Mouse (Mus musculus): ENCODE measurements around the gene Pvalb. TPM values are rescaled to one million over a fixed set of nuclear protein-coding genes. Genes with fewer than 3 reads are reported as not detected.

Pvalb gene
- not detected in 2 replicates for polyA plus RNA-seq (2011; ENCODE audit: insufficient read depth, insufficient read length, low read depth, missing spikeins)

DNA sequence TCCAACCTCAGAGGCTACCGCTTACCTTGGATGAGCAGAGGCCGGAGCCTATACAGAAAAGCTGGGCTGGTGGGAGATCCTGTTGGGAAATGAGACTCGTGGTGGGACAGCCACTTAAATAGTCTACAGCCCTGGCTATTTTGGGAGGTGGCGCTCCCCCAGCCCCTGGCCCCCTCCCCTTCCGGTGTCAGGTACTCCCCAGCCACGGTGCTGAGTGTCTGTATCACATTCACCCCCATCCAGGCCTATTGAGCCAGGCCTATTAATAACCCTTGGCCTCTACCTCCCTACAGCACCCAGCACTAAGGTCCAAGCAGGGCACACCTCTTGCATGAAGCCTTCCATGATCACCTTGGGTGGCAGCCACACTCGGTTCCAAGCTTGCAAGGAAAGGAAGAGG is at the start of gene Pvalb:
Pvalb (minus strand) TSS at position 89 of the 400 bp plus-strand sequence.
- H3K36me3 ChIP-seq (ENCODE audit: control insufficient read depth, insufficient read depth, low read length, poor library complexity, severe bottlenecking): no peaks in the 10 kb centered on the region
- no peak for TF ChIP-seq CTCF (IDR thresholded peaks at IDR 0.05; ENCODE audit: low read depth, low read length)
- TF ChIP-seq POLR2A (IDR thresholded peaks at IDR 0.05; ENCODE audit: insufficient read depth, low read length): no peak
- TF ChIP-seq EP300 (IDR thresholded peaks at IDR 0.05; ENCODE audit: insufficient read depth, low read depth, low read length): no peak
- no peaks in the 10 kb centered on the region for H3K27me3 ChIP-seq (ENCODE audit: control insufficient read depth, insufficient read depth, low read length, poor library complexity, severe bottlenecking)
- H3K9ac ChIP-seq (ENCODE audit: low read depth, poor library complexity, severe bottlenecking): no peak within 1 kb of the TSS
- no peak within 1 kb of the TSS for H3K4me3 ChIP-seq (ENCODE audit: low read depth, low read length)
- no peak within 1 kb of the TSS for H3K27ac ChIP-seq (ENCODE audit: insufficient read depth, low read length)
- no peaks in the 10 kb centered on the region for H3K9me3 ChIP-seq (replicated peaks; ENCODE audit: control insufficient read depth, insufficient read depth, low read length, poor library complexity, severe bottlenecking)
- no peaks in the 10 kb centered on the region for H3K4me1 ChIP-seq (ENCODE audit: control insufficient read depth, insufficient read depth, low read length)

DNA sequence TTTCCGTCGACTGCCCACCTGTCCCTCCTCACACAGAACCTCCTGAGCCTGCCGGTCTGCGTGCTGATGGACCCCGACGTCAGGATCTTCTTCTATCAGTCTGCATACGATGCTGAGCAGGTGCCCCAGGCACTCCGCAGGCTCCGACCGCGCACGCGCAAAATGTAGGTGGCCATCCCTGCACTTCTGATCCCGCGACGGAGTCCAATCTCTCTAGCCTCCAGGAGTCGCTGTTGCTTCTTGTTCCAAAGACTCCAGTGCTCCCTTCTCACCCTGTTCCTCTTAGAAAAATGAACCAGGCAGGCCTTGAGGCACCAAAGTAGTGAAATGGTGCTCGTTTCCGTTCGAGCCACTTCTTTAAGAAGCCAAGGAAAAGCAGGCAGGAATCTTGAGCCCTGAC is 48.6 kb upstream of the Pvalb start:
- no peak overlapping the region for H3K4me3 ChIP-seq (ENCODE audit: low read depth, low read length)
- H3K36me3 ChIP-seq (ENCODE audit: control insufficient read depth, insufficient read depth, low read length, poor library complexity, severe bottlenecking): no peaks in the 10 kb centered on the region
- no peaks in the 10 kb centered on the region for H3K9me3 ChIP-seq (replicated peaks; ENCODE audit: control insufficient read depth, insufficient read depth, low read length, poor library complexity, severe bottlenecking)
- H3K27me3 ChIP-seq (ENCODE audit: control insufficient read depth, insufficient read depth, low read length, poor library complexity, severe bottlenecking): no peaks in the 10 kb centered on the region
- no peak overlapping the region for H3K27ac ChIP-seq (ENCODE audit: insufficient read depth, low read length)
- H3K4me1 ChIP-seq (ENCODE audit: control insufficient read depth, insufficient read depth, low read length): no peaks in the 10 kb centered on the region
- H3K9ac ChIP-seq (ENCODE audit: low read depth, poor library complexity, severe bottlenecking): no peak overlapping the region
- no peak for TF ChIP-seq POLR2A (IDR thresholded peaks at IDR 0.05; ENCODE audit: insufficient read depth, low read length)
- peak; percentile 57 for TF ChIP-seq CTCF (IDR thresholded peaks at IDR 0.05; ENCODE audit: low read depth, low read length)
- TF ChIP-seq EP300 (IDR thresholded peaks at IDR 0.05; ENCODE audit: insufficient read depth, low read depth, low read length): no peak

DNA sequence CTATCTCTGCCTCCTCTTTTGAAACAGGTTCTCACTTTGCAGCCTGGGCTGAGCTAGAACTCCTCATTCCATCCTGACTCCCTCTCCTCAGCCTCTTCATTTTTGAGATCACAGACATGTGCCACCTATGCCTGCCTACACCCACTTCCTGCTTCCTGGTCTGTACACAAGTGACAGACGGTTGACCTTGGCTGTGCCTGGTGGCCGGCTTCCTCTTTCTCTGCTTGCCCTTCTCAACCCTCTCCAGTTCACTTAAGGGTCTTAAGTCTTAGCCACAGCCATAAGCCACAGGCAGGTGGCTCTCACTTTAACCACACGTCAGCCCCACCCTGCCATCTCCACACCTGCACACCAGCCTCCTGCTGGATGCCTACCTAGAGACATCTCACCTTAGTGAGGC is 42.2 kb upstream of the Pvalb start:
- Histone ChIP-seq H3K27ac (ENCODE audit: insufficient read depth, low read length) (no peak overlapping the region), H3K9me3 (replicated peaks; ENCODE audit: control insufficient read depth, insufficient read depth, low read length, poor library complexity, severe bottlenecking) (no peaks in the 10 kb centered on the region), H3K4me3 (ENCODE audit: low read depth, low read length) (no peak overlapping the region), H3K27me3 (ENCODE audit: control insufficient read depth, insufficient read depth, low read length, poor library complexity, severe bottlenecking) (no peaks in the 10 kb centered on the region), H3K9ac (ENCODE audit: low read depth, poor library complexity, severe bottlenecking) (no peak overlapping the region), H3K4me1 (ENCODE audit: control insufficient read depth, insufficient read depth, low read length) (no peaks in the 10 kb centered on the region), H3K36me3 (ENCODE audit: control insufficient read depth, insufficient read depth, low read length, poor library complexity, severe bottlenecking) (no peaks in the 10 kb centered on the region)
- TF ChIP-seq POLR2A (IDR thresholded peaks at IDR 0.05; ENCODE audit: insufficient read depth, low read length) (no peak), EP300 (IDR thresholded peaks at IDR 0.05; ENCODE audit: insufficient read depth, low read depth, low read length) (no peak), CTCF (IDR thresholded peaks at IDR 0.05; ENCODE audit: low read depth, low read length) (no peak)

GRCm38 (mm10) chr15:78247659-78248058 is 41.5 kb upstream of the Pvalb start:
- Histone ChIP-seq H3K9ac (ENCODE audit: low read depth, poor library complexity, severe bottlenecking) (no peak overlapping the region), H3K27ac (ENCODE audit: insufficient read depth, low read length) (no peak overlapping the region), H3K36me3 (ENCODE audit: control insufficient read depth, insufficient read depth, low read length, poor library complexity, severe bottlenecking) (no peaks in the 10 kb centered on the region), H3K9me3 (replicated peaks; ENCODE audit: control insufficient read depth, insufficient read depth, low read length, poor library complexity, severe bottlenecking) (no peaks in the 10 kb centered on the region), H3K4me3 (ENCODE audit: low read depth, low read length) (no peak overlapping the region), H3K4me1 (ENCODE audit: control insufficient read depth, insufficient read depth, low read length) (no peaks in the 10 kb centered on the region), H3K27me3 (ENCODE audit: control insufficient read depth, insufficient read depth, low read length, poor library complexity, severe bottlenecking) (no peaks in the 10 kb centered on the region)
- TF ChIP-seq POLR2A (IDR thresholded peaks at IDR 0.05; ENCODE audit: insufficient read depth, low read length): no peak
- no peak for TF ChIP-seq EP300 (IDR thresholded peaks at IDR 0.05; ENCODE audit: insufficient read depth, low read depth, low read length)
- no peak for TF ChIP-seq CTCF (IDR thresholded peaks at IDR 0.05; ENCODE audit: low read depth, low read length)

GRCm38 (mm10) chr15:78246143-78247116 is 40.2 kb upstream of the Pvalb start:
- H3K36me3 ChIP-seq (ENCODE audit: control insufficient read depth, insufficient read depth, low read length, poor library complexity, severe bottlenecking): no peaks in the 10 kb centered on the region
- no peaks in the 10 kb centered on the region for H3K27me3 ChIP-seq (ENCODE audit: control insufficient read depth, insufficient read depth, low read length, poor library complexity, severe bottlenecking)
- no peak for TF ChIP-seq POLR2A (IDR thresholded peaks at IDR 0.05; ENCODE audit: insufficient read depth, low read length)
- no peak for TF ChIP-seq CTCF (IDR thresholded peaks at IDR 0.05; ENCODE audit: low read depth, low read length)
- TF ChIP-seq EP300 (IDR thresholded peaks at IDR 0.05; ENCODE audit: insufficient read depth, low read depth, low read length): no peak
- H3K9ac ChIP-seq (ENCODE audit: low read depth, poor library complexity, severe bottlenecking): no peak overlapping the region
- no peak overlapping the region for H3K4me3 ChIP-seq (ENCODE audit: low read depth, low read length)
- no peaks in the 10 kb centered on the region for H3K9me3 ChIP-seq (replicated peaks; ENCODE audit: control insufficient read depth, insufficient read depth, low read length, poor library complexity, severe bottlenecking)
- no peak overlapping the region for H3K27ac ChIP-seq (ENCODE audit: insufficient read depth, low read length)
- no peaks in the 10 kb centered on the region for H3K4me1 ChIP-seq (ENCODE audit: control insufficient read depth, insufficient read depth, low read length)
